Mouse (Mus musculus): ENCODE measurements around the gene Fam229b.

DNA sequence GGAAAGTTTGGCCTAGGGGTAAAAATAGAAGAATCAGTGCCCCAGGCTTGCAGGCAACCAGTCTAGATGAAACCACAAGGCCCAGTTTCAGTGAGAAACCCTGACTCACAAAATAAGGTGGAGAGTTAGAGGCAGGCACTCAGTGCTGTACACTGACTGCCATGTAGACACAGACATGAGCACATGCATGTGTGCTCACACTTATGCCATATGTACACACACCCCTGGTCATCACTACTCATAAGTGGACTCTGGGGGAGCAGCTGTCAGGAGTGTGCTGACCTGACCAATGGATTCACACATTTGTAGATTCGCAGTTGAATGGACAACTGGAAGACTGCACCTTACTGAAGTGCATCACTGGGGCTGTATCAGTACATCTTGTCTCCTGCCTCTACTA lies 27.7 kb upstream of the Fam229b start:
- TF ChIP-seq CTCF (IDR thresholded peaks at IDR 0.05; ENCODE audit: borderline replicate concordance, extremely low read depth, insufficient read depth, insufficient read length) = no peak
- no peak for TF ChIP-seq POLR2A (IDR thresholded peaks at IDR 0.05; ENCODE audit: borderline replicate concordance, extremely low read depth, insufficient read depth, insufficient read length, poor library complexity, severe bottlenecking)

Measured in brain, embryonic 14.5 days (tissue).